Mouse (Mus musculus) liver, embryonic 14.5 days (tissue): Measurements from ENCODE around the gene Cd3g.

Experiments used
- CTCF ChIP-seq: IDR thresholded peaks from 2 replicates; pipeline ENCODE4 v1.5.1; 2016; ENCODE audit warnings: antibody characterized with exemption, low read depth, control low read depth
- EP300 ChIP-seq: IDR thresholded peaks from 2 replicates; pipeline ENCODE4 v1.6.1; 2016; ENCODE audit warnings: antibody characterized with exemption, low read depth

GRCm38 (mm10) chr9:45023638-45024037 lies 43.4 kb upstream of the Cd3g start:
- TF ChIP-seq CTCF (no peak), EP300 (no peak)
